Mouse (Mus musculus) gastrocnemius, postnatal 25 days (tissue): Measurements from ENCODE around the gene Cnpy1. TPM values are rescaled to one million over a fixed set of nuclear protein-coding genes. Genes with fewer than 3 reads are reported as not detected.

Experiments used
- DNase-seq: peaks from one replicate; pipeline ENCODE4 v3.0.0; 2022
- total RNA-seq, 2 experiments: library from RNA; stranded (reverse); gene quantifications; 1 replicate in 1 of 2; 2 replicates in 1 of 2; pipeline ENCODE4 v1.2.3; 2021

Cnpy1 gene
- total RNA-seq, 2 experiments from 2014 or later, result not detected

- DNase-seq, result no peak
Observed at GRCm38 (mm10) chr5:28238876-28239275, 6.7 kb downstream of the Cnpy1 start.

DNA sequence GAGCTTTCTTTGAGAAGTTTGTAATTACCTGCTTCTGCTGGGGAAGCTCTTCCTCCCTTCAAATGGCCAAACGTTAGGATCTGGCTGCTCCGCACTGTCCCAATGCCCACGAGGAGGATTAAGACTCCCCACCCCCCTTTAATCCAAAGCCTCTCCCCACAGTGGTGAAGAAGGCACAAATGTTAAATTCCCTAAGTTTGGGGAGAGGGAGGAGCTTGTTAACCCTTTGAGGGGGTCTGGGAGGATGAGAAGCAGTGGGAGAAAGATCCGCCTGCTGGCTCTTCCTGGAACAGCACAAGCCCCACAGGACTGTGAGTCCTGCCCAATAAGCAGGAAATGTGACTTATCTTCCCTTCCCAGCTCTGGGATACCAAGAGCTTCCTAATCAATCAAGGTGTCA lies 7.5 kb downstream of the Cnpy1 start:
- DNase-seq, result no peak

DNA sequence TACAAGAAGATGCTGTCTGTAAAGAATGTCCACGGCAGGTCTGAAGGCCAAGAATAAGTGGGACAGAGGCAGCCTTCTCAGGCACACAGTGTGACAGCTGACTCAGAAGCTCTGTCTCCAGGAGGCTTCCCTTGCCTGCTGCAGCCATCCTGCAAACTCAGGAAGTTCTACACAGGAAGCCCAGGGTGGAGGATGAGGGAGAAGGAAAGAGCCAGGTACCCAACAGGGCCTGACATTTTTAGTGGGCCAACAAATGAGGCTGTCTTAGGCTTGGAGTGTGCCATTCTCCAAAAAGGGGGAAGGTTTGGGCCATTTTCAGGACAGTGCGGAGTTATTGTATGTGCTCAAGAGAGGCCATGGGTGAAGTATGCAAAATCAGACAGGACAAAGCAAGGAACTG lies 7.9 kb downstream of the Cnpy1 start:
- DNase-seq, result no peak

DNA sequence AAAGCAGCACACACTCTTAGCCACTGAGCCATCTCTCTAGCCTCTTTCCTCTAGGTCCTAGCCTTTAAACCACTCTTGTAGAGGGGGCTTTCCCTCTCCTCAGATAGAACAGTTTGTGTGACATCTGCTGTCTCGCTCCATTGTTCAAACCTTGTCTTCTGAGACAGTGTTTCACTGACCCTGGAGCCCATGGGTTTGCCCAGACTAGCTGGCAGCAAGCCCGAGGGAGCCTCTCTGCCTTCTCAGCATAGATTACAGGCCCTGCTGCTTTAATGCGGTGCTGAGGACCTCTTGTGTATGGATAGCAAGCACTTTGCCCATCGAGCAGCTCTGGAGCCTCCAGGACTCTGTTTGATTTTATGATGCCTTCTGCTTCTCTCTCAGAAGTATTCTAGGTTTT lies 8.6 kb downstream of the Cnpy1 start:
- DNase-seq, result no peak

DNA sequence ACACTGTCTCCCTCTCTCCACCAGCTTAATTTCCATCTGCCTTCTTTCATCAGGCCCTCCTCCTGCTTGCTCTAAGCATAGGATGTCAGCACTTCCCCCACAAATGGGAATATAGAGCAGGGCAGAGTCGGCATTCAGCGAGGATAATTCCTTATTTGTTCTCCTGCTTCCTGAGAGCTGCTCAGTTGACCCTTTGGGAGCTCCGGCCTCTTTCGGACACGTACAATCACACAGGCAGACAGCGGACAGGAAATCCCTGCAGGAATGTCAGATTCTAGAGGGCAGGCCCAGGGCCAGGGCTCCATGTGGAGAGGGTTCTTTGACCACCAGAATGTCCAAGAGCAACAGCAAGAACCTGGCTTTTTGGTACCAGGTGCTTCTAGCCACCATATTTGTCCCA lies 9.5 kb downstream of the Cnpy1 start:
- DNase-seq, result no peak

GRCm38 (mm10) chr5:28232101-28232500 lies 13.5 kb downstream of the Cnpy1 start:
- no peak for DNase-seq

DNA sequence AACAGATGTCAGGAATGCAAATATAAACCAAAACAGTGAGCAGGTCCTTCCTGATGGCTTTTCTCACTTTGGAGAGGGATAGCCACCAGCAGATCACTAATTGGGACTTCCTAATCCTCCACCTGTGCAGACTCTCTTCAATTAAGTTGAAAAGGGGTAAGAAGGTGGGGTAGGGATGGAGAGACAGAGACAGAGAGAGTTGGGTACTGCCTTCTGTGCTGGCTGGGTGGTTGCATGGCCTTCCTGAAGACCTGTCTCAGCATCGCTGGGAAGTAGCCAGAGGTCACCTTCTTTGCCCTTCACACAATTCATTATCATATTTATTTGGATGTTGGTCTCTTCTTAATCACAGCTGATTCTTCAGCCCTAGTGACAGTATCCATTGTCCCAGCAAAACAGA lies 26.0 kb downstream of the Cnpy1 start:
- DNase-seq, result no peak

DNA sequence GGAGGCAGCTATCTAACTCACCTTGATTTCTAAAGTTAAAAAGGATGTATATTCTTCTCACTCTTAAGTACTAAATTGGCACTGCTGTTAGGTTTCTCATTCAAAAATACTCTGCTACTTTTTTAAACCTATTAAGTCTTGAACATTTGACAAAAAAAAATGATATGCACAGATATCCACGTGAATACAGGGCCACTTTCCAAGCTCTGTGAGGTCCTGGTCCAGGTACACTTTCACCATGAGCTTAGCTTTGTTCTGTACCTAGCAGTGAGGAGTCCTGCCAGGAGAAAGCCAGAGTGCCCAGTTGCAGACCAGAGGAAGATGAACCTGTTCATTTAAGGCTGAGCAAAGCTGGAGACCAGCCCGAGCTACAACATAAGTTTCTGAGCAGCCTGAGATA lies 32.2 kb downstream of the Cnpy1 start:
- DNase-seq, result no peak

- no peak for DNase-seq
Observed at GRCm38 (mm10) chr5:28211651-28212310, 33.8 kb downstream of the Cnpy1 start.

GRCm38 (mm10) chr5:28210591-28211550 lies 34.7 kb downstream of the Cnpy1 start:
- no peak for DNase-seq

GRCm38 (mm10) chr5:28209549-28210431 lies 35.8 kb downstream of the Cnpy1 start:
- DNase-seq, result no peak

DNA sequence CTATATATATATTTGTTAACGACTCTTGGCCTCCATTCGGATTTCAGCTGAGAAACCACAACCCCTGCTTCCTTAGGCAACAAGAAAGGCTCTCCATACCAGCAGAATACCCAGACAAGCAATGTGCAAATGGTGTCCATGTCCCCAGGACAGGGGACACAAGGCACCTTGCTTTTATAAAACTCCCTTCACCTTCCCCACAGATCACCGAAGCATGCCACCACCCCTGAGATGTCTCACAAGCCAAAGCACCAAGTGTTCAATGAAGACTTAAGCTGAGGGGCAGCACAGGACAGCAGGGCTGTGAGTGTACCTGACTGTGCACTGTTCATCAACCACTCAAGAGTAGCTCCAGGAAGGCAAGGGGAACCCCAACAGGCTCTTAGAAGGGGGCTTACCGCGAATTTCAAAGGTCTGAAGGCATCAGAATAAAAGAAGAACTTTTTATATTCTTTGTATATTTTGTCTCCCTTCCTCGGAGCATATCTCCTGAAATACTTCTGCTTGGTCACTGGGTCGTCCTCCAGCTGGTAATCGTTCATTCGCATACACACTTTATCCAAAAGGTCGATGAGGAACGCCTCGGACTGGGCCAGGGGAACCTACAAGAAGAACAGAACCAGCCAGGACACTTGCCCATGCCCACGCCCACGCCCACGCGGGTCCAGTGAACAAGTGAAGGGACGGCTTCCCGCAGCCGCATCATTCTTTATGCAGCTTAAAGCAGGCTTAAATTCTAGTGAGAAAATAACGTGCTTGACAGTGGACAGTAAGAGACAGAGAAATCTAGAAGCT lies 36.7 kb downstream of the Cnpy1 start:
- DNase-seq, result no peak

DNA sequence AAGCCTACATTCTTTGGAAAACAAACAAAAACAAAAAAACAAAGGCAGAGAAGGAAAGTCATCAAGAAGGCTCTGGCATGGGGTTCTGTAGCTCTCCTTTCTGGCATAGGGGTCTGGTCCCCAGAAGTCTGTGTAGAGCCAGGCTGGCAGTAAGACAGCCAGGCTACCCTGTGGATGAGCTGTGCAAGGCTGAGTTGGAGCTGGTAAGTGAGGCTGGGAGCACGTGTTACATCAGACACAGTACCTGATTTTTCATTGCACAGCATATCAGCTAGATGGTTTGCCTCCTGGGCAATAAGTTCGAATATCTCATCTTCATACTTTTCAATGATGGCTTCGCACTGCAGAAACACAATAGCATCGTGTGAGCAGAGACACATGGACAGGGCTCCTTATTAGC lies 38.6 kb downstream of the Cnpy1 start:
- no peak for DNase-seq

- no peak for DNase-seq
Observed at GRCm38 (mm10) chr5:28206448-28206847, 39.2 kb downstream of the Cnpy1 start.

- DNase-seq, result no peak
Observed at GRCm38 (mm10) chr5:28204678-28205077, 40.9 kb downstream of the Cnpy1 start.

GRCm38 (mm10) chr5:28203086-28203485 lies 42.5 kb downstream of the Cnpy1 start:
- no peak for DNase-seq

- DNase-seq, result no peak
Observed at GRCm38 (mm10) chr5:28199089-28199873, 46.3 kb downstream of the Cnpy1 start.

DNA sequence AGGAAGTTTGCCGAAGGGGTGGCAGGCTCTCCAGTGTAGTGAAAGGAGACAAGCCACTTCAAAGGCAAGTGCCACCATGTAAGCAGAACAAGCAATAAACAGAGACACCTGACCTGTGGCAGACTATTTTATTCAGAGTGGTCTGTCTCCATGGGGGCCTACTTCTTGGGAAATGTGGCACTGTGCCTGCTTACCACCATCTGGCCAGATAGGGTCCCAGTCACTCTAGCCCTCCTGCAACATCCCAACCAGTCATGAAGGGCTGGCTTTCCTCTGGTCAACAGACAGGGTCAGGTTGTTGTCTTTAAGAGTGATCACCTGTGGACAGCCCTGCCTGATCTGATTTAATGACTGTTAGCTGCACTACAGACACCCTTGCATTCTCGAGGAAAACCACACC lies 50.1 kb downstream of the Cnpy1 start:
- DNase-seq, result no peak

DNA sequence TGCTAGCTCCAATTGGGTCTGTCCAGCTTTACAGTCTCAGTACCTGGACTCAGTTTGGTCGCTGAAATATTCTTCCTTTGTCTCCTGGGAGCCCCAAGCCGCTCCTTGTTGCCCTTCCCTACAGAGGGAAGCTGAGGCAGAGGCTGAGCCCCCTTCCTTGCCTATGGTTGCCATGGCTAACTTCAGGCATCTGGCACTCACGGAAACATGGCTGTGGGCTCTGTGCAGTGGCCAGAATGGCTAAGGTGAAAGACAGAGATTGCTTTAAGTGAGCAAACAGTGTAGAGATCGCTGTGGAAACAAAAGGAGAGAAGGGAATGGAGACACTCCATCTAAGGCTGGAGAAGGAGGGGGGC lies 53.5 kb downstream of the Cnpy1 start:
- DNase-seq, result no peak

DNA sequence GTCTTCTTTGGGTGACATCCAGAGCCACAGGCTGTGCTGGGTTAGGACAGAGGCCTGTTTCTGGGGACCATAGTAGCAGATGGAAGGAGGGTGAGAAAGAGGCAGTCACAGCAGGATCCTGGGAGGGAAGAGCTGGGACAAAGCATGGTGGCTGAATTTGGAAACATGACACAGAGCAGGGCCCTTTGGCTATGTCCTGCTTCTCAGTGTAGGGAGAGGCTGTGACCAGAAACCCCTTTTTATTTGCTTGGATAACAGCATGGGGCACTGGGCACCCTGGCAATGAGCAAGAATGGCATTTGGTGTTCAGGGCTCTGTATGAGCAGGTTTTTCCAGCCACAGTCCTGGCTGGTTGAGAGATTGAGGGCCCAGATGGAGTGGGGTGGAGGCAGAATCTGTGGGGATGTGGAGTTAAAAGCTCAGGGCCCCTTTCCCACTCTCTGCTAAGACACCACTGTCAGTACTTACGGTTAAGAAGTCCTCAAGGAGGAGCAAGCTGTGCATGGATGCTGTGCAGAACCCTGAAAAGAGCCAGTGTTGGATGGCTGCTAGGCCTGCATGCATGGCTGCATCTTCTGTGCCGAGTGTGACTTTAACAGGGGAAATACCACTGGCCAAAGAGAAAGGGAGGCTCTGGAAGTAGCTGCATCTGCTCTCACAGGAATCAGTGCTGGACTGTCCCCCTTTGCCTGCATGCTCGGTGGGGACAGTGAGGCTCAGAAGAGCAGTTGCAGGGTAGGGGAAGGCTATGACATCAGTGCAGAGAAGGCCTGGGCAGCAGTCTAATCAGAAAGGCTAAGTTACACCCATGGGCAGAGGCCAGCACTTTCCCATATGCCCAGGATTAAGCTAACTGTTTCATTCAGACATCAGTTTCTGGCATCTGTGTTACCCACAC lies 54.2 kb downstream of the Cnpy1 start:
- no peak for DNase-seq
